Mouse (Mus musculus): ENCODE measurements around the gene Immp2l.
"Not testable (repeated sequence)": the region's sequence is repeated elsewhere in the genome, so short reads cannot be mapped to it uniquely, and the experiment has no call there.

Gene Immp2l

GRCm38 (mm10) chr12:41831731-41832130 lies 807.8 kb downstream of the Immp2l start:
- in situ Hi-C loops (cut with MboI, MseI): no loop called here

- in situ Hi-C loops (cut with MboI, MseI): no loop called here
Observed at GRCm38 (mm10) chr12:41834646-41835045, 810.8 kb downstream of the Immp2l start.

- in situ Hi-C loops (cut with MboI, MseI): no loop called here
Observed at GRCm38 (mm10) chr12:41838334-41838847, 814.5 kb downstream of the Immp2l start.

- in situ Hi-C loops (cut with MboI, MseI): no loop called here
Observed at GRCm38 (mm10) chr12:41839241-41839640, 815.4 kb downstream of the Immp2l start.

- in situ Hi-C loops (cut with MboI, MseI): no loop called here
Observed at GRCm38 (mm10) chr12:41842694-41843329, 818.9 kb downstream of the Immp2l start.

GRCm38 (mm10) chr12:41851896-41852470 lies 828.1 kb downstream of the Immp2l start:
- in situ Hi-C loops (cut with MboI, MseI): no loop called here

- in situ Hi-C loops (cut with MboI, MseI): not testable (repeated sequence)
Observed at GRCm38 (mm10) chr12:41859652-41860051, 835.8 kb downstream of the Immp2l start.

- in situ Hi-C loops (cut with MboI, MseI): no loop called here
Observed at GRCm38 (mm10) chr12:41868317-41868716, 844.4 kb downstream of the Immp2l start.

- in situ Hi-C loops (cut with MboI, MseI): no loop called here
Observed at GRCm38 (mm10) chr12:41874015-41874414, 850.1 kb downstream of the Immp2l start.

- in situ Hi-C loops (cut with MboI, MseI): no loop called here
Observed at GRCm38 (mm10) chr12:41877292-41877959, 853.5 kb downstream of the Immp2l start.

GRCm38 (mm10) chr12:41878493-41878892 lies 854.6 kb downstream of the Immp2l start:
- in situ Hi-C loops (cut with MboI, MseI): no loop called here

GRCm38 (mm10) chr12:41878972-41879371 lies 855.1 kb downstream of the Immp2l start:
- in situ Hi-C loops (cut with MboI, MseI): no loop called here

GRCm38 (mm10) chr12:41879412-41879811 lies 855.5 kb downstream of the Immp2l start:
- in situ Hi-C loops (cut with MboI, MseI): no loop called here

GRCm38 (mm10) chr12:41880833-41881232 lies 856.9 kb downstream of the Immp2l start:
- in situ Hi-C loops (cut with MboI, MseI): no loop called here

- in situ Hi-C loops (cut with MboI, MseI): no loop called here
Observed at GRCm38 (mm10) chr12:41908011-41908410, 884.1 kb downstream of the Immp2l start.

- in situ Hi-C loops (cut with MboI, MseI): no loop called here
Observed at GRCm38 (mm10) chr12:41911626-41912025, 887.7 kb downstream of the Immp2l start.

- in situ Hi-C loops (cut with MboI, MseI): no loop called here
Observed at GRCm38 (mm10) chr12:41937751-41938150, 913.9 kb downstream of the Immp2l start.

- in situ Hi-C loops (cut with MboI, MseI): no loop called here
Observed at GRCm38 (mm10) chr12:41941853-41942252, 918.0 kb downstream of the Immp2l start.

GRCm38 (mm10) chr12:41944079-41944672 lies 920.3 kb downstream of the Immp2l start:
- in situ Hi-C loops (cut with MboI, MseI): no loop called here

GRCm38 (mm10) chr12:41946536-41946935 lies 922.6 kb downstream of the Immp2l start:
- in situ Hi-C loops (cut with MboI, MseI): no loop called here

GRCm38 (mm10) chr12:41949409-41949808 lies 925.5 kb downstream of the Immp2l start:
- in situ Hi-C loops (cut with MboI, MseI): no loop called here

GRCm38 (mm10) chr12:41949841-41950241 lies 926.0 kb downstream of the Immp2l start:
- in situ Hi-C loops (cut with MboI, MseI): no loop called here
